In the genomic region with DNA sequence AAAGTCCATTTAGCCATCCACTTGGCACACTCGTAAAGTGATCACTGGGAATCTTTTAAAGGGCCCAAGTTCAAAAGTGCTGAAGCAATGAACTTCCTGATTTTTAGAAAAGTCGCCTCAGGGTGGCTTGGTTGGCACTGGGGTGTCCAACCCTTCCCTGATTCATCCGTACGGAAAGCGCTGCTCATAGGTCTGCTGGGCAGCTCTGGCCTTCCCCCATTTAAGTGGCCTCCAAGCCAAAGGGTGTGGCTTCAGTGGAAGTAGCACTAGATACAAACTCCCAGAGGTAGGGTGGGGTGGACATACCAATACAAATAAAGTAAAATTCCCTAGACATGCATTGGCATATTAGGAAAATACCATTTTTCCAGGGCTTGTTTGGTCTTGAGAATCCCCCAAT, we compare ENCODE assay signal across 18 mouse cellular contexts. TPM values are rescaled to one million over a fixed set of nuclear protein-coding genes. Genes with fewer than 3 reads are reported as not detected.
DNase-seq lines count a peak whose midpoint lies in the region.
"Had no signal": no experiment of that assay in that cellular context is flagged by ENCODE, and none has a peak within 500 bp of the region (broad histone marks: within the 10 kb centered on the region; RNA-seq: fewer than 3 reads in every experiment).

No protein-coding gene starts in this region.

- no peaks in the 10 kb centered on the region for H3K36me3 ChIP-seq in heart, embryonic 10.5 days
- H3K36me3 ChIP-seq: embryonic facial prominence, embryonic 10.5 days; hindbrain, embryonic 13.5 days had no signal

- intact Hi-C loops in gastrocnemius, postnatal 14 days (cut with DNase I; ENCODE audit: low total_unique reads) = no loop called here

- H3K4me3 ChIP-seq in heart, embryonic 10.5 days = no peak overlapping the region
- H3K4me3 ChIP-seq: embryonic facial prominence, embryonic 10.5 days; forebrain, embryonic 13.5 days; hindbrain, embryonic 13.5 days had no signal

- WGBS in heart, embryonic 10.5 days = 78% methylated on average over 5 of the region's 5 CpGs

- H3K27ac ChIP-seq in heart, embryonic 10.5 days = no peak overlapping the region
- H3K27ac ChIP-seq: embryonic facial prominence, embryonic 10.5 days; forebrain, embryonic 13.5 days; hindbrain, embryonic 13.5 days; hindbrain, postnatal 0 days had no signal

- H3K4me1 ChIP-seq in heart, embryonic 10.5 days = peaks cover 7% of the 10 kb centered on the region; the same call in 1 of the 2 replicates
- H3K4me1 ChIP-seq: forebrain, embryonic 13.5 days; hindbrain, embryonic 13.5 days had no signal

- peak; percentile 50 for DNase-seq in gastrocnemius, adult 18-20 months (ENCODE audit: low spot score)
- DNase-seq in gastrocnemius, postnatal 14 days = no peak
- DNase-seq in heart, adult 18-20 months = peak; percentile 43 to 57
- no peak for DNase-seq in heart, embryonic 10.5 days (ENCODE audit: low spot score)
- DNase-seq in urinary bladder, adult 2 months (ENCODE audit: low spot score) = peak; percentile 6
- no peak for DNase-seq in urinary bladder, postnatal 36 days (ENCODE audit: low spot score in 2 of 2)
- no peak for DNase-seq in embryo, embryonic 9.5 days (ENCODE audit: extremely low spot score)
- DNase-seq: adrenal gland, postnatal 10 days; cerebellum, adult 18-20 months; cerebellum, adult 9-11 months; cerebellum, postnatal 36 days; forebrain, postnatal 0 days; heart, postnatal 10 days had no signal

- no peaks in the 10 kb centered on the region for H3K9me3 ChIP-seq in heart, embryonic 10.5 days
- H3K9me3 ChIP-seq: embryonic facial prominence, embryonic 10.5 days; forebrain, embryonic 13.5 days; hindbrain, embryonic 13.5 days had no signal

- no peaks in the 10 kb centered on the region for H3K27me3 ChIP-seq in heart, embryonic 10.5 days (ENCODE audit: insufficient read depth, poor library complexity, severe bottlenecking)
- H3K27me3 ChIP-seq: forebrain, embryonic 13.5 days; hindbrain, embryonic 13.5 days had no signal

RNA-seq across cellular contexts. Expression of a gene that starts 9.0 kb away (rescaled TPM):
- 10 to 100 TPM; 13.6 to 29.2 TPM for total RNA-seq in gastrocnemius, adult 18-20 months (2021)
- total RNA-seq in gastrocnemius, postnatal 14 days (2021) = 10 to 100 TPM; 29.4 to 31.5 TPM
- total RNA-seq in heart, adult 18-20 months (2021) = 1 to 10 TPM; 3.8 to 4.0 TPM
- polyA plus RNA-seq in heart, embryonic 10.5 days (2016; fragmentation: Nextera tagmentation; extraction: Ambion mirVana) = 0.23 and 0.30 TPM in 2 replicates
- polyA plus RNA-seq in urinary bladder, adult 2 months (2012; rRNA removed) = 73.2 and 80.6 TPM in 2 replicates
- total RNA-seq: MEL had no signal

RNA-seq across cellular contexts. Expression of a gene that starts 33.6 kb away (rescaled TPM):
- total RNA-seq in gastrocnemius, adult 18-20 months (2021) = 100 to 1,000 TPM; 168 to 192 TPM
- 100 to 1,000 TPM; 114 to 117 TPM for total RNA-seq in gastrocnemius, postnatal 14 days (2021)
- 10 to 100 TPM; 43.8 to 47.7 TPM for total RNA-seq in heart, adult 18-20 months (2021)
- polyA plus RNA-seq in heart, embryonic 10.5 days (2016; fragmentation: Nextera tagmentation; extraction: Ambion mirVana) = 60.6 and 65.3 TPM in 2 replicates
- polyA plus RNA-seq in urinary bladder, adult 2 months (2012; rRNA removed) = 134 and 139 TPM in 2 replicates

Comparison
In these comparisons a context has a peak if more than half of its experiments do, and no peak if none do; other contexts are left out.
1. DNase-seq: peak in gastrocnemius, adult 18-20 months (single experiment), heart, adult 18-20 months (2 of 2) and urinary bladder, adult 2 months (single experiment); none in gastrocnemius, postnatal 14 days (single experiment), heart, embryonic 10.5 days (single experiment), urinary bladder, postnatal 36 days (0 of 2) and embryo, embryonic 9.5 days (single experiment).